27 mouse cellular contexts compared by ENCODE assay signal in the genomic region with DNA sequence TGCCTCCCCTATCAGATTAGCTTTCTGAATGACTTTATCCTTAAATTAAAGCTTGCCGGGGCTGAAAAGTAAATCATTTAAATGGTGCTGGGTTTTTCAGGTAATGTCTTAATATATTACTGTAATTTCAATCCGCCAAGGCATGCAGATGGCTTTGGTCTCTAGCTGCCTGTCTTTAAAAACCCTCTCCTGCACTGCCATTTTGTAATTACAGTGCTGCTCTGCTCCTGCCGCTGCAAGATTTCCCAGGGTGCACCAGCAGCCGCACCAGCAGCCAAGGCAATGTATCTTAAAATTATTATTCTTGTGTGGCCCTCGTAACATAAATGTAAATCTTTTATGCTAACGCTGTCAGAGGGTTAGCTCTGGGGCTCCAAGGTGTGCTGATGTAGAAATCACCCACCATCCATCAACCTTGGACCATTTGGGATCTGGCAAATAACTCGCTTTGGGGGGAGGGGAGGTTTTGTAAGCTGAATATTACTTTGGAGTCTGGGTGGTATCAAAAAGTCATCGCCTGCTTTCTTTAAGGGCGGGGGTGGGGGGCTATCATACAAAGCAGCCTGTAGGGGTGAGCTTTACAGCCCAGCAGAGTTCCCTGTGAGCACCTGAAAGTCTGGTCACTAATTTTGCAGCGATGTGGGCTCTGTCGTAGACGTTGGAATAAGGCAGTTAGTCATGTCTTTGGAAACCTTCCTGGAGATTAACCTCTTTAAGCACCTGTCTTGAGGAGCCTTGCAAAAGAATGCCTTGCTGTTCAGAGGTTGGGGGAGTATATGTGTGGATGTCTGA.
A peak's percentile ranks its signal among the peaks of the same experiment; 100 is the strongest.
DNase-seq lines count a peak whose midpoint lies in the region; ATAC-seq and TF ChIP-seq lines count a peak whose summit lies in the region.
"Had no signal": no experiment of that assay in that cellular context is flagged by ENCODE, and none has a peak within 500 bp of the region (broad histone marks: within the 10 kb centered on the region; RNA-seq: fewer than 3 reads in every experiment).

No protein-coding gene starts in this region.

- no peaks in the 10 kb centered on the region for H3K27me3 ChIP-seq in hindbrain, embryonic 13.5 days
- no peaks in the 10 kb centered on the region for H3K27me3 ChIP-seq in hindbrain, embryonic 10.5 days (ENCODE audit: insufficient read depth, poor library complexity, severe bottlenecking)
- H3K27me3 ChIP-seq in limb, embryonic 11.5 days (ENCODE audit: control insufficient read depth, insufficient read depth, low read length) = no peaks in the 10 kb centered on the region
- H3K27me3 ChIP-seq in limb, embryonic 10.5 days (ENCODE audit: low read depth, poor library complexity, severe bottlenecking) = no peaks in the 10 kb centered on the region
- H3K27me3 ChIP-seq in hindbrain, postnatal 0 days (ENCODE audit: insufficient read depth, low read length) = no peaks in the 10 kb centered on the region
- H3K27me3 ChIP-seq in neural tube, embryonic 15.5 days (replicated peaks) = no peaks in the 10 kb centered on the region
- H3K27me3 ChIP-seq in forebrain, embryonic 12.5 days = no peaks in the 10 kb centered on the region
- H3K27me3 ChIP-seq: heart, embryonic 15.5 days; liver, embryonic 12.5 days; megakaryocyte, embryonic 14.5 days; midbrain, embryonic 12.5 days had no signal

- H3K9ac ChIP-seq in hindbrain, embryonic 13.5 days = no peak overlapping the region
- no peak overlapping the region for H3K9ac ChIP-seq in limb, embryonic 11.5 days (ENCODE audit: low read length)
- H3K9ac ChIP-seq in hindbrain, postnatal 0 days (replicated peaks; ENCODE audit: low read length) = no peak overlapping the region
- no peak overlapping the region for H3K9ac ChIP-seq in neural tube, embryonic 15.5 days (replicated peaks)
- no peak overlapping the region for H3K9ac ChIP-seq in forebrain, embryonic 12.5 days
- H3K9ac ChIP-seq: forebrain, postnatal 0 days; heart, embryonic 15.5 days; liver, embryonic 12.5 days; liver, postnatal 0 days; midbrain, embryonic 12.5 days had no signal

- H3K36me3 ChIP-seq in hindbrain, embryonic 13.5 days = no peaks in the 10 kb centered on the region
- H3K36me3 ChIP-seq in hindbrain, embryonic 10.5 days = no peaks in the 10 kb centered on the region
- H3K36me3 ChIP-seq in limb, embryonic 11.5 days (ENCODE audit: control insufficient read depth, insufficient read depth, low read length) = no peaks in the 10 kb centered on the region
- no peaks in the 10 kb centered on the region for H3K36me3 ChIP-seq in limb, embryonic 10.5 days
- no peaks in the 10 kb centered on the region for H3K36me3 ChIP-seq in hindbrain, postnatal 0 days (ENCODE audit: insufficient read depth, low read length)
- no peaks in the 10 kb centered on the region for H3K36me3 ChIP-seq in neural tube, embryonic 15.5 days
- no peaks in the 10 kb centered on the region for H3K36me3 ChIP-seq in forebrain, embryonic 12.5 days (replicated peaks)
- H3K36me3 ChIP-seq: G1E; heart, embryonic 10.5 days; heart, embryonic 15.5 days; liver, embryonic 12.5 days; midbrain, embryonic 12.5 days had no signal

- 66% methylated on average over 12 of the region's 12 CpGs for WGBS in hindbrain, embryonic 13.5 days
- 86% methylated on average over 12 of the region's 12 CpGs for WGBS in hindbrain, embryonic 10.5 days
- 68% methylated on average over 12 of the region's 12 CpGs for WGBS in limb, embryonic 11.5 days
- WGBS in limb, embryonic 10.5 days = 82% methylated on average over 12 of the region's 12 CpGs
- 75% methylated on average over 12 of the region's 12 CpGs for whole genome bisulfite sequencing in hindbrain, postnatal 0 days
- WGBS in neural tube, embryonic 15.5 days = 43% methylated on average over 12 of the region's 12 CpGs
- 86% methylated on average over 12 of the region's 12 CpGs for WGBS in forebrain, embryonic 12.5 days

- ATAC-seq in hindbrain, embryonic 13.5 days (ENCODE audit: low FRiP score) = peak; percentile 71
- ATAC-seq in limb, embryonic 11.5 days (ENCODE audit: insufficient number of reproducible peaks, low FRiP score, low TSS enrichment, low read depth) = peak; percentile 62; the same call in 1 of the 2 replicates
- ATAC-seq in hindbrain, postnatal 0 days = no peak
- peak; percentile 91 for ATAC-seq in neural tube, embryonic 15.5 days (ENCODE audit: low FRiP score)
- no peak for ATAC-seq in forebrain, embryonic 12.5 days (ENCODE audit: low FRiP score)
- ATAC-seq: forebrain, postnatal 0 days; inflammation-experienced regulatory T-cells, adult 6 months; liver, embryonic 12.5 days; liver, postnatal 0 days had no signal

- no peak overlapping the region for H3K4me2 ChIP-seq in hindbrain, embryonic 13.5 days
- no peak overlapping the region for H3K4me2 ChIP-seq in limb, embryonic 11.5 days (ENCODE audit: low read depth, severe bottlenecking)
- H3K4me2 ChIP-seq in hindbrain, postnatal 0 days (ENCODE audit: low read depth, low read length) = no peak overlapping the region
- no peak overlapping the region for H3K4me2 ChIP-seq in neural tube, embryonic 15.5 days
- H3K4me2 ChIP-seq in forebrain, embryonic 12.5 days = no peak overlapping the region
- H3K4me2 ChIP-seq: heart, embryonic 15.5 days; liver, embryonic 12.5 days; midbrain, embryonic 12.5 days had no signal

- H3K27ac ChIP-seq in hindbrain, embryonic 13.5 days = peak overlapping the region; percentile 63
- H3K27ac ChIP-seq in hindbrain, embryonic 10.5 days = no peak overlapping the region
- H3K27ac ChIP-seq in limb, embryonic 11.5 days (replicated peaks; ENCODE audit: low read depth, low read length) = no peak overlapping the region
- H3K27ac ChIP-seq in limb, embryonic 10.5 days = no peak overlapping the region; the same call in 1 of the 2 replicates
- no peak overlapping the region for H3K27ac ChIP-seq in hindbrain, postnatal 0 days
- peak overlapping the region; percentile 77 for H3K27ac ChIP-seq in neural tube, embryonic 15.5 days (replicated peaks)
- no peak overlapping the region for H3K27ac ChIP-seq in forebrain, embryonic 12.5 days
- H3K27ac ChIP-seq: heart, embryonic 10.5 days; heart, embryonic 15.5 days; liver, embryonic 12.5 days; midbrain, embryonic 12.5 days had no signal

- TF ChIP-seq CTCF in hindbrain, postnatal 0 days (IDR thresholded peaks at IDR 0.05; ENCODE audit: low read depth) = no peak

- peaks cover 13% of the 10 kb centered on the region; the same call in 1 of the 2 replicates for H3K4me1 ChIP-seq in hindbrain, embryonic 13.5 days (replicated peaks)
- H3K4me1 ChIP-seq in hindbrain, embryonic 10.5 days (replicated peaks) = no peaks in the 10 kb centered on the region
- H3K4me1 ChIP-seq in limb, embryonic 11.5 days (ENCODE audit: control insufficient read depth, insufficient read depth, low read length) = no peaks in the 10 kb centered on the region
- no peaks in the 10 kb centered on the region for H3K4me1 ChIP-seq in limb, embryonic 10.5 days
- no peaks in the 10 kb centered on the region for H3K4me1 ChIP-seq in hindbrain, postnatal 0 days (ENCODE audit: insufficient read depth, low read length)
- H3K4me1 ChIP-seq in neural tube, embryonic 15.5 days = peaks cover 19% of the 10 kb centered on the region
- no peaks in the 10 kb centered on the region for H3K4me1 ChIP-seq in forebrain, embryonic 12.5 days
- H3K4me1 ChIP-seq: heart, embryonic 10.5 days; heart, embryonic 15.5 days; liver, embryonic 12.5 days; megakaryocyte, embryonic 14.5 days; midbrain, embryonic 12.5 days had no signal

- H3K4me3 ChIP-seq in hindbrain, embryonic 13.5 days = no peak overlapping the region
- no peak overlapping the region for H3K4me3 ChIP-seq in hindbrain, embryonic 10.5 days
- no peak overlapping the region for H3K4me3 ChIP-seq in limb, embryonic 11.5 days (ENCODE audit: low read depth, low read length)
- H3K4me3 ChIP-seq in limb, embryonic 10.5 days = no peak overlapping the region
- no peak overlapping the region for H3K4me3 ChIP-seq in hindbrain, postnatal 0 days (ENCODE audit: low read length)
- H3K4me3 ChIP-seq in neural tube, embryonic 15.5 days (replicated peaks) = no peak overlapping the region
- H3K4me3 ChIP-seq in forebrain, embryonic 12.5 days (replicated peaks) = no peak overlapping the region
- H3K4me3 ChIP-seq: erythroblast, embryonic 14.5 days; heart, embryonic 10.5 days; heart, embryonic 15.5 days; liver, embryonic 12.5 days; megakaryocyte, embryonic 14.5 days; midbrain, embryonic 12.5 days had no signal

- 0 out of 2 replicates have a peak, but pooled peaks cover 5% of the 10 kb centered on the region for H3K9me3 ChIP-seq in hindbrain, embryonic 13.5 days
- H3K9me3 ChIP-seq in hindbrain, embryonic 10.5 days = no peaks in the 10 kb centered on the region
- H3K9me3 ChIP-seq in limb, embryonic 11.5 days (ENCODE audit: control insufficient read depth, low read length) = no peaks in the 10 kb centered on the region
- H3K9me3 ChIP-seq in limb, embryonic 10.5 days (replicated peaks) = no peaks in the 10 kb centered on the region
- H3K9me3 ChIP-seq in hindbrain, postnatal 0 days (ENCODE audit: low read length) = no peaks in the 10 kb centered on the region
- H3K9me3 ChIP-seq in neural tube, embryonic 15.5 days (replicated peaks) = no peaks in the 10 kb centered on the region; the same call in 1 of the 2 replicates
- H3K9me3 ChIP-seq in forebrain, embryonic 12.5 days = no peaks in the 10 kb centered on the region
- H3K9me3 ChIP-seq: G1E; heart, embryonic 10.5 days; heart, embryonic 15.5 days; liver, embryonic 12.5 days; midbrain, embryonic 12.5 days had no signal

- no peak for DNase-seq in hindbrain, embryonic 10.5 days (ENCODE audit: low spot score)
- DNase-seq in limb, embryonic 11.5 days (ENCODE audit: low spot score) = no peak
- DNase-seq in limb, embryonic 10.5 days (ENCODE audit: low spot score) = no peak
- peak; percentile 40 for DNase-seq in hindbrain, postnatal 0 days (ENCODE audit: low spot score)
- DNase-seq: adrenal gland, adult 8-10 months; cerebellum, adult 11-12 months; cerebellum, postnatal 10 days; forebrain, postnatal 0 days; gastrocnemius, postnatal 14 days; heart, postnatal 36 days; kidney, adult 2 months; liver, postnatal 0 days; lung, postnatal 4 days; retina, postnatal 1 day; right cerebral cortex, postnatal 14 days; thymus, postnatal 4 days had no signal

Comparison
In these comparisons a context has a peak if more than half of its experiments do, and no peak if none do; other contexts are left out.
1. ATAC-seq: peak in hindbrain, embryonic 13.5 days (single experiment), limb, embryonic 11.5 days (single experiment) and neural tube, embryonic 15.5 days (single experiment); none in hindbrain, postnatal 0 days (single experiment) and forebrain, embryonic 12.5 days (single experiment).
2. H3K27ac ChIP-seq: peak in hindbrain, embryonic 13.5 days (single experiment) and neural tube, embryonic 15.5 days (single experiment); none in hindbrain, embryonic 10.5 days (single experiment), limb, embryonic 11.5 days (single experiment), limb, embryonic 10.5 days (single experiment), hindbrain, postnatal 0 days (single experiment) and forebrain, embryonic 12.5 days (single experiment).